Mouse (Mus musculus): ENCODE measurements around the gene Zc3h12b. TPM values are rescaled to one million over a fixed set of nuclear protein-coding genes. Genes with fewer than 3 reads are reported as not detected.
"Not testable (repeated sequence)": the region's sequence is repeated elsewhere in the genome, so short reads cannot be mapped to it uniquely, and the experiment has no call there.

The Zc3h12b gene
- polyA plus RNA-seq, 1 experiment from 2014 or later, result 4.7 TPM

DNA sequence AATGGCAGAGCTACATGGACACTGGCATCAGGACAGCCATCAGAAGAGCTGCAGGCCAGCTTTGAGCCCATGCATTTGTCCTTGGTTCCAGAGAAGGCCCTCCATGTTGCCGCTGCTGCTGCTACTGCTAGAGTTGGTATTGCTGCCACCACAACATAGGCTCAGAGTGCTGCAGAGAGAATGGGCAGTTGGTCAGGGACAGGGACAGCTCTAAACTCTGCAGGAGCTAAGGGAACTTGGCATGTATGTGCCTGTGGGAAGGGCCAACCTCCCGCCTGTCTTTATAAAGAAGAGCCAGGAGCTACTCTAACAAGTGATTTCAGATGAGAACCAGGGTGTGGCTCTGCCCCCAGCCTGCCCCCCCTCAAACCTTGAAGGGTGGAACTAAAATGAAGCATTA is 224.0 kb downstream of the Zc3h12b start:
- no peak overlapping the region for H3K27ac ChIP-seq (ENCODE audit: low read depth, low read length)
- H3K4me3 ChIP-seq (ENCODE audit: low read depth, low read length), result no peak overlapping the region
- H3K4me1 ChIP-seq (ENCODE audit: control insufficient read depth, insufficient read depth, low read length), result no peaks in the 10 kb centered on the region
- no peaks in the 10 kb centered on the region for H3K27me3 ChIP-seq (ENCODE audit: control insufficient read depth, insufficient read depth, low read length)
- ATAC-seq (ENCODE audit: low read depth), result no peak
- no peak overlapping the region for H3K4me2 ChIP-seq (ENCODE audit: low read depth, low read length)
- no peaks in the 10 kb centered on the region for H3K9me3 ChIP-seq (ENCODE audit: control insufficient read depth, low read length)
- H3K9ac ChIP-seq (replicated peaks; ENCODE audit: low read depth, low read length), result no peak overlapping the region
- 90% methylated on average over 2 of the region's 2 CpGs for WGBS
- H3K36me3 ChIP-seq (ENCODE audit: control insufficient read depth, insufficient read depth, low read length), result peaks cover 4% of the 10 kb centered on the region; the same call in 1 of the 2 replicates

GRCm38 (mm10) chrX:95945496-95945895 is 234.0 kb downstream of the Zc3h12b start:
- WGBS, result 96% methylated on average over 2 of the region's 2 CpGs
- Histone ChIP-seq H3K27ac (ENCODE audit: low read depth, low read length) (no peak overlapping the region), H3K27me3 (ENCODE audit: control insufficient read depth, insufficient read depth, low read length) (no peaks in the 10 kb centered on the region), H3K9me3 (ENCODE audit: control insufficient read depth, low read length) (no peaks in the 10 kb centered on the region), H3K4me3 (ENCODE audit: low read depth, low read length) (no peak overlapping the region), H3K4me1 (ENCODE audit: control insufficient read depth, insufficient read depth, low read length) (no peaks in the 10 kb centered on the region), H3K4me2 (ENCODE audit: low read depth, low read length) (no peak overlapping the region), H3K9ac (replicated peaks; ENCODE audit: low read depth, low read length) (no peak overlapping the region), H3K36me3 (ENCODE audit: control insufficient read depth, insufficient read depth, low read length) (0 out of 2 replicates have a peak, but pooled peaks cover under 1% of the 10 kb centered on the region)
- ATAC-seq (ENCODE audit: low read depth), result no peak

DNA sequence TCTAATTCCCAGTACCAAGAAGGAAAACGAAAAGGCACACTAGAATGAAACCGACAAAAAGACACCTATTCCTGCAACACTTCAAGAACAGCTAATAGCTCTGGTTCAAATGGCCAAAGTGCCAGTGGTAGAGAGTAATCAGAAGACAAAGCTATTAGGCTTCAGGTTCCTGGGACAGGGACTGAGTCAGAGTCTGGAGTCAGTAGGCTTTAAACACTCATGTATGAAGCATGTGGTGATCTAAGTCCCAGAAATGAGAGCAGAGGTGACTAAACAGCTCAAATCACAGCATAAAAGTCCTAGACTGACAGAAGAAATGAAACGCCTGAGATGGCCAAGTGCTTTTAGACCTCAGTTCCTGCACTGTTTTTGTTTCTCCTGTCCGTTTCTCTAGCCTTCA is 236.7 kb downstream of the Zc3h12b start:
- ATAC-seq (ENCODE audit: low read depth), result no peak
- Histone ChIP-seq H3K9me3 (ENCODE audit: control insufficient read depth, low read length) (no peaks in the 10 kb centered on the region), H3K4me2 (ENCODE audit: low read depth, low read length) (no peak overlapping the region), H3K4me3 (ENCODE audit: low read depth, low read length) (no peak overlapping the region), H3K36me3 (ENCODE audit: control insufficient read depth, insufficient read depth, low read length) (no peaks in the 10 kb centered on the region), H3K4me1 (ENCODE audit: control insufficient read depth, insufficient read depth, low read length) (no peaks in the 10 kb centered on the region), H3K9ac (replicated peaks; ENCODE audit: low read depth, low read length) (no peak overlapping the region), H3K27ac (ENCODE audit: low read depth, low read length) (no peak overlapping the region), H3K27me3 (ENCODE audit: control insufficient read depth, insufficient read depth, low read length) (no peaks in the 10 kb centered on the region)
- 90% methylated on average over 4 of the region's 4 CpGs for WGBS

DNA sequence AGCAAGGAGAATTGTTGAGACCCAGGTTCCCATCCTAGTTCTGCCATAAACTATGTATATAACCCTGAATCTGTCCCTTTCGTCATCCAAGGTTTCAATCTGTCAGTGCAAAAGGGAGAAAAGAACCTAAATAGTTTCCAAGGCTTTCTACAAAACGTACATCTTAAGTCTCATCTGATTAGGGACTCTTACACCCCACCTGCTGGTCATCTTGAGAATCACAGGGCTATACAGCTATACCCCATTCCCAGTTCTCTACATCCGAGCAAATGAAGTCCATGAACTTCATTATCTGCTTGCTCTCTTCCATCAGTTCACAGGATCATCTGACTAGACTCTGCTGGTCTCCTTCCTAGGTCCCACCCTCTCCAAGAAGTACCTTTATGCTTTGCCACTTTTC is 239.3 kb downstream of the Zc3h12b start:
- Histone ChIP-seq H3K4me3 (ENCODE audit: low read depth, low read length) (no peak overlapping the region), H3K36me3 (ENCODE audit: control insufficient read depth, insufficient read depth, low read length) (no peaks in the 10 kb centered on the region), H3K4me2 (ENCODE audit: low read depth, low read length) (no peak overlapping the region), H3K27me3 (ENCODE audit: control insufficient read depth, insufficient read depth, low read length) (no peaks in the 10 kb centered on the region), H3K9me3 (ENCODE audit: control insufficient read depth, low read length) (no peaks in the 10 kb centered on the region), H3K4me1 (ENCODE audit: control insufficient read depth, insufficient read depth, low read length) (0 out of 2 replicates have a peak, but pooled peaks cover 4% of the 10 kb centered on the region), H3K27ac (ENCODE audit: low read depth, low read length) (no peak overlapping the region), H3K9ac (replicated peaks; ENCODE audit: low read depth, low read length) (no peak overlapping the region)
- 52% methylated on average over 3 of the region's 3 CpGs for WGBS
- ATAC-seq (ENCODE audit: low read depth), result no peak; the same call in 1 of the 2 replicates

- peak within 1 kb of the TSS; percentile 52; the same call in 1 of the 2 replicates for H3K27ac ChIP-seq (ENCODE audit: low read depth, low read length)
- no peaks in the 10 kb centered on the region for H3K9me3 ChIP-seq (ENCODE audit: control insufficient read depth, low read length)
- peak within 1 kb of the TSS; percentile 58 for H3K4me2 ChIP-seq (ENCODE audit: low read depth, low read length)
- no peaks in the 10 kb centered on the region for H3K27me3 ChIP-seq (ENCODE audit: control insufficient read depth, insufficient read depth, low read length)
- 22% methylated on average over 42 of the region's 42 CpGs for WGBS
- peak within 1 kb of the TSS; percentile 48 for H3K4me3 ChIP-seq (ENCODE audit: low read depth, low read length)
- H3K36me3 ChIP-seq (ENCODE audit: control insufficient read depth, insufficient read depth, low read length), result no peaks in the 10 kb centered on the region
- peak; percentile 100 for ATAC-seq (ENCODE audit: low read depth)
- H3K4me1 ChIP-seq (ENCODE audit: control insufficient read depth, insufficient read depth, low read length), result 0 out of 2 replicates have a peak, but pooled peaks cover 5% of the 10 kb centered on the region
- peak within 1 kb of the TSS; percentile 46 for H3K9ac ChIP-seq (replicated peaks; ENCODE audit: low read depth, low read length)
Measured at GRCm38 (mm10) chrX:95956497-95957293, 245.2 kb downstream of the Zc3h12b start, which contains the start of gene Las1l. TSS of gene Las1l (minus strand) at chrX:95956962.

DNA sequence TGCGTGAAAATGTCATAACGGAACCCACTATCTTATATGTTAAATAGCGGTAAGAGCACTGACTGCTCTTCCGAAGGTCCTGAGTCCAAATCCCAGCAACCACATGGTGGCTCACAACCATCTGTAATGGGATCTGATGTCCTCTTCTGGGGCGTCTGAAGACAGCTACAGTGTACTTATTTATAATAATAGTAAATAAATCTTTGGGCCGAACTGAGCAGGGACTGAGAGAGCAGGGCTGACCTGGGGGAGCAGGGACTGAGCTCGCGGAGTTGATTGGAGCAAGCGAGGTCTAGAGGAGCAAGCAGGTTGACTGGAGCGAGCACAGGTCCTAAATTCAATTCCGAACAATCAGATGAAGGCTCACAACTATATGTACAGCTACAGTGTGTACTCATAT is 246.0 kb downstream of the Zc3h12b start:
- Histone ChIP-seq H3K4me2 (ENCODE audit: low read depth, low read length) (peak overlapping the region; percentile 43), H3K4me3 (ENCODE audit: low read depth, low read length) (peak overlapping the region; percentile 17)
- H3K27me3 ChIP-seq (ENCODE audit: control insufficient read depth, insufficient read depth, low read length); H3K27ac ChIP-seq (ENCODE audit: low read depth, low read length); H3K9ac ChIP-seq (replicated peaks; ENCODE audit: low read depth, low read length); H3K36me3 ChIP-seq (ENCODE audit: control insufficient read depth, insufficient read depth, low read length); H3K4me1 ChIP-seq (ENCODE audit: control insufficient read depth, insufficient read depth, low read length); H3K9me3 ChIP-seq (ENCODE audit: control insufficient read depth, low read length): not testable (repeated sequence)
- 38% methylated on average over 11 of the region's 11 CpGs for WGBS
- ATAC-seq (ENCODE audit: low read depth), result peak; percentile 41

GRCm38 (mm10) chrX:95963366-95963765 is 251.9 kb downstream of the Zc3h12b start:
- no peaks in the 10 kb centered on the region for H3K36me3 ChIP-seq (ENCODE audit: control insufficient read depth, insufficient read depth, low read length)
- no peak for ATAC-seq (ENCODE audit: low read depth)
- no peaks in the 10 kb centered on the region for H3K9me3 ChIP-seq (ENCODE audit: control insufficient read depth, low read length)
- H3K27ac ChIP-seq (ENCODE audit: low read depth, low read length), result no peak overlapping the region
- no peak overlapping the region for H3K9ac ChIP-seq (replicated peaks; ENCODE audit: low read depth, low read length)
- H3K27me3 ChIP-seq (ENCODE audit: control insufficient read depth, insufficient read depth, low read length), result no peaks in the 10 kb centered on the region
- H3K4me2 ChIP-seq (ENCODE audit: low read depth, low read length), result no peak overlapping the region
- WGBS, result 84% methylated on average over 2 of the region's 2 CpGs
- no peaks in the 10 kb centered on the region for H3K4me1 ChIP-seq (ENCODE audit: control insufficient read depth, insufficient read depth, low read length)
- no peak overlapping the region for H3K4me3 ChIP-seq (ENCODE audit: low read depth, low read length)

DNA sequence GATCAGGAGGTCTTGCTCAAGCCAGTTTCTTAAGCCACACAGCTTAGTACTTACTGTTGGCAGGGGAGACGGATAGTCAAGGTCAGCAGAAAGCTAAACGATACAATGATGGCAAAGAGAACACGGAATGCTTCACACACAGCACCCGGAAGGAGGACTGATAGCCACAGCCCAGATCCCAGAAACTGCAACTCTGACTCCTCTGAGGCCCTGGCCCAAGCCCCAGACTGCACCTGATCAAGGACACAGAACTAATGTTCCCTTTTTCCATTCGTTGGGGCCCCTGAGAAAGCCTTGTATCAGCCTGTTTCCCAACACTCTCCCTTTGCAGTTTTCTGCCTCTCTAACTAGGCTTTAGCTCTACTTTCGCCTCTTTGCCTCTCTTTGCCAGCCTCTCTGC is 253.6 kb downstream of the Zc3h12b start:
- ATAC-seq (ENCODE audit: low read depth), result no peak
- no peak overlapping the region for H3K4me2 ChIP-seq (ENCODE audit: low read depth, low read length)
- H3K27me3 ChIP-seq (ENCODE audit: control insufficient read depth, insufficient read depth, low read length), result no peaks in the 10 kb centered on the region
- H3K9me3 ChIP-seq (ENCODE audit: control insufficient read depth, low read length), result no peaks in the 10 kb centered on the region
- H3K36me3 ChIP-seq (ENCODE audit: control insufficient read depth, insufficient read depth, low read length), result no peaks in the 10 kb centered on the region
- no peaks in the 10 kb centered on the region for H3K4me1 ChIP-seq (ENCODE audit: control insufficient read depth, insufficient read depth, low read length)
- H3K4me3 ChIP-seq (ENCODE audit: low read depth, low read length), result no peak overlapping the region
- 76% methylated on average over 6 of the region's 6 CpGs for WGBS
- H3K9ac ChIP-seq (replicated peaks; ENCODE audit: low read depth, low read length), result no peak overlapping the region
- H3K27ac ChIP-seq (ENCODE audit: low read depth, low read length), result no peak overlapping the region

GRCm38 (mm10) chrX:95967847-95968593 is 256.5 kb downstream of the Zc3h12b start:
- 17% methylated on average over 28 of the region's 28 CpGs for WGBS
- peak overlapping the region; percentile 48 for H3K9ac ChIP-seq (replicated peaks; ENCODE audit: low read depth, low read length)
- H3K9me3 ChIP-seq (ENCODE audit: control insufficient read depth, low read length), result no peaks in the 10 kb centered on the region
- H3K36me3 ChIP-seq (ENCODE audit: control insufficient read depth, insufficient read depth, low read length), result no peaks in the 10 kb centered on the region
- H3K4me1 ChIP-seq (ENCODE audit: control insufficient read depth, insufficient read depth, low read length), result no peaks in the 10 kb centered on the region
- H3K4me2 ChIP-seq (ENCODE audit: low read depth, low read length), result peak overlapping the region; percentile 40
- H3K4me3 ChIP-seq (ENCODE audit: low read depth, low read length), result peak overlapping the region; percentile 30
- no peaks in the 10 kb centered on the region for H3K27me3 ChIP-seq (ENCODE audit: control insufficient read depth, insufficient read depth, low read length)
- peak; percentile 89 for ATAC-seq (ENCODE audit: low read depth)
- peak overlapping the region; percentile 85 for H3K27ac ChIP-seq (ENCODE audit: low read depth, low read length)

Data from neural tube, embryonic 14.5 days (tissue).